Mouse (Mus musculus): ENCODE measurements around the gene Arrb2. TPM values are rescaled to one million over a fixed set of nuclear protein-coding genes. Genes with fewer than 3 reads are reported as not detected.
"Not testable (repeated sequence)": the region's sequence is repeated elsewhere in the genome, so short reads cannot be mapped to it uniquely, and the experiment has no call there.

Arrb2 gene
- polyA plus RNA-seq, 1 experiment from 2014 or later: 54.5 TPM

DNA sequence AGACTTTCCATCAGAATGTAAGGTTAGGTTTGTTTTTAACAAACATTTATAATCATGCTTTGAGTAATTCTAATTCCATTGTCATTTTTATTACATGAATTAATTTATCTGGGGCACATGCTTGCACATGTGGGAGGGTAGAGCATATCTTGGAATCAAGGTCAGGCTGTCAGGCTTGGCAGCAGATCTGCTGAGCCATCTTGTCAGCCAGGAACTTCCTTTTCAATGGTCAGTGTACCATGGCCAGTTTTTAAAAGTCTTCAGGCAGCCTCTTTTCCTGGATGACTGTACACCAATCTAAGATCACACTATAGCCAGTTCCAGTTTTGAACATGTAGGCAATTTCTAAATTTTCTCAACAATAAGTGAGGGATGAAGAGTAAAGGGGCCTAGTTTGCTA lies 40.3 kb downstream of the Arrb2 start:
- Histone ChIP-seq H3K9ac (replicated peaks; ENCODE audit: low read depth, low read length) (no peak overlapping the region), H3K4me2 (ENCODE audit: low read depth, low read length) (no peak overlapping the region), H3K4me3 (ENCODE audit: low read depth, low read length) (no peak overlapping the region), H3K9me3 (ENCODE audit: control insufficient read depth, low read length) (no peaks in the 10 kb centered on the region), H3K27me3 (ENCODE audit: control insufficient read depth, insufficient read depth, low read length) (no peaks in the 10 kb centered on the region), H3K36me3 (ENCODE audit: control insufficient read depth, insufficient read depth, low read length) (no peaks in the 10 kb centered on the region), H3K4me1 (ENCODE audit: control insufficient read depth, insufficient read depth, low read length) (no peaks in the 10 kb centered on the region), H3K27ac (ENCODE audit: low read depth, low read length) (no peak overlapping the region)
- ATAC-seq (ENCODE audit: low read depth): no peak

DNA sequence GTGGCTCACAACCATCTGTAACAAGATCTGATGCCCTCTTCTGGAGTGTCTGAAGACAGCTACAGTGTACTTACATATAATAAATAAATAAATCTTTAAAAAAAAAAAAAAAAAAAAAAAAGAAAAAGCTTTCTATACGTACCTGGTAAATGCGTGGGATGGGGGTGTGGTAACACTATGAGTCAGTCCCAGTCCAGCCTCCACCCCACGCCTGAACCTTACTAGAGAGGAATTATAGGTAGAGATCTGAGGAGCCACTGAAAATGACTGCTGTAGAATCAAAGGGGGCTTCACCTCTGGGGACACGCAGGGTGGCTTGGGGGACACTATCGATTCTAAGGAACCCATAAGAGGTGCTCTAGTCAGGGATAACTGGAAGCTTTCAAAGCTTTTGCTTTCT lies 40.9 kb downstream of the Arrb2 start:
- H3K27ac ChIP-seq (ENCODE audit: low read depth, low read length); H3K4me3 ChIP-seq (ENCODE audit: low read depth, low read length); H3K4me2 ChIP-seq (ENCODE audit: low read depth, low read length); H3K27me3 ChIP-seq (ENCODE audit: control insufficient read depth, insufficient read depth, low read length); H3K36me3 ChIP-seq (ENCODE audit: control insufficient read depth, insufficient read depth, low read length); ATAC-seq (ENCODE audit: low read depth); H3K4me1 ChIP-seq (ENCODE audit: control insufficient read depth, insufficient read depth, low read length); H3K9ac ChIP-seq (replicated peaks; ENCODE audit: low read depth, low read length); H3K9me3 ChIP-seq (ENCODE audit: control insufficient read depth, low read length): not testable (repeated sequence)
- 94% methylated on average over 5 of the region's 5 CpGs for WGBS

DNA sequence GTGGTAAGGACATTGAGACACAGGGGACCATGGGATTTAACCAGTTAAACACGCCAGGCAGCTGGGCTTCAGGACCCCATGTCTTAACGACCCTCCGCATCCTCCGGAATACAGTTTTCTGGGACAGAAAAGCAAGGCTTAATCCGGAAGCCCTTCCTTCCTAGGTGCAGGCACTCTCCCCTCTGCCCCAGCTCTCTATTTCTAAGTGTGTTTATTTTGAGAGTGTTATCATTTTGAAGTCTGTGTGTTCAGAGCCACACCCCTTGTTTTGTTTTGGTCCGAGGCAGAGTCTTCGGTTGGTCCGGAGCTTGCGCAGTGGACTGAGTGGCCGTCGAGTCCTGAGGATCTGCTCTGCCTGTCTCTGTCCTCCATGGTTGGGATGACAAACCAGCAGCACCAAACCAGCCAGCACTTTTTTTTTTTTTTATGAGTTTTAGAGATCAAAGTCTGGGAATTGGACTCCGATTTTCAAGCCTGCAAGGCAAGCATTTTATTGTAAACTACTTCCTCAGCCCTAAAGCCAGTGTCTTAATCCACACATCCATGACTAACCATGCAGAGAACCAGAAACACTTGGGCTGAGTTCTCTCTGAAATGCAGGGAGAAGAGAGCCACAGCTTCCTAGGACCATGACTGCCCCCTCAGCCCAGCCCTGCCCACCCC lies 42.6 kb downstream of the Arrb2 start:
- no peaks in the 10 kb centered on the region for H3K9me3 ChIP-seq (ENCODE audit: control insufficient read depth, low read length)
- H3K4me3 ChIP-seq (ENCODE audit: low read depth, low read length): no peak overlapping the region
- ATAC-seq (ENCODE audit: low read depth): no peak
- H3K4me2 ChIP-seq (ENCODE audit: low read depth, low read length): no peak overlapping the region
- no peaks in the 10 kb centered on the region for H3K36me3 ChIP-seq (ENCODE audit: control insufficient read depth, insufficient read depth, low read length)
- H3K4me1 ChIP-seq (ENCODE audit: control insufficient read depth, insufficient read depth, low read length): no peaks in the 10 kb centered on the region
- WGBS: 86% methylated on average over 12 of the region's 12 CpGs
- no peak overlapping the region for H3K27ac ChIP-seq (ENCODE audit: low read depth, low read length)
- H3K27me3 ChIP-seq (ENCODE audit: control insufficient read depth, insufficient read depth, low read length): no peaks in the 10 kb centered on the region
- H3K9ac ChIP-seq (replicated peaks; ENCODE audit: low read depth, low read length): no peak overlapping the region

DNA sequence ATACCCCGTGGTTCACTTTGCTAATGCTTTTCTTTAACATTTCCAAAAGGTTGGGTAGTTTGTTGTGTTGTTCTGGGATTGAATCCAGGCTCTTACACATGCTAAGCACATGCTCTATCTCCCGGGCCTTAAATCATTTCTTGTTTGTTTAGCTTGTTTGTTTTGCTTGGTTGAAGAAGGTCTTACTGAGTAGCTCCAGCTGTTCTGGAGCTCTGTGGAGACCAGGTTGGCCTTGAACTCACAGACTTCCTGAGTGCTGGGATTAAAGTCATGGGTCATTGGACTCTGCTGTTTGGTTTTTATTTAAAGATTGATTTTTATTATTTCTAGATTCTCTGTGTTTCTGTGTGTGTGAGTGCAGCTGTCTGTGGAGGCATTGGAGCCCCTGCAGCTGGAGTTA lies 53.1 kb downstream of the Arrb2 start:
- no peaks in the 10 kb centered on the region for H3K27me3 ChIP-seq (ENCODE audit: control insufficient read depth, insufficient read depth, low read length)
- no peak overlapping the region for H3K9ac ChIP-seq (replicated peaks; ENCODE audit: low read depth, low read length)
- no peaks in the 10 kb centered on the region for H3K4me1 ChIP-seq (ENCODE audit: control insufficient read depth, insufficient read depth, low read length)
- H3K27ac ChIP-seq (ENCODE audit: low read depth, low read length): no peak overlapping the region
- ATAC-seq (ENCODE audit: low read depth): no peak
- no peak overlapping the region for H3K4me2 ChIP-seq (ENCODE audit: low read depth, low read length)
- no peaks in the 10 kb centered on the region for H3K9me3 ChIP-seq (ENCODE audit: control insufficient read depth, low read length)
- H3K36me3 ChIP-seq (ENCODE audit: control insufficient read depth, insufficient read depth, low read length): no peaks in the 10 kb centered on the region
- WGBS: 70% methylated on average over 2 of the region's 2 CpGs
- H3K4me3 ChIP-seq (ENCODE audit: low read depth, low read length): no peak overlapping the region

DNA sequence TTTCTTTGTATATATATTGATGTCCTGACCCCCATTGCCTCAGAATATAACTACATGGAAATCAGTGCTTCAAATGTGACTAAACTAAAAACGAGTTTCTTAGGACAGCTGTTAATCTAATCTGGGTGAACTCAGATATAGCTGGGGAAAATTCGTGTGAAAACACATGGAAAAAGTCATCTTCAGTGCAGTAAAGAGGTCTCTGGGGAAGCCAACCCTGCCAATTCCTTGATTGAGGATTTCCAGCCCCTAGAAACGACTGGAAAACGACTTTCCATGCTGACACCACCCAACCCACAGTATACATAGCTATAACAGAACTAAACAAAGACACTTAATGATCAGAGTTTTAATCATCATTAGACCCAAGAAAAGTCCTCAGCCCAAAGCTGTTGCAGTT lies 55.4 kb downstream of the Arrb2 start:
- WGBS: 40% methylated on average over 4 of the region's 4 CpGs
- no peak overlapping the region for H3K27ac ChIP-seq (ENCODE audit: low read depth, low read length)
- ATAC-seq (ENCODE audit: low read depth): no peak
- no peak overlapping the region for H3K4me2 ChIP-seq (ENCODE audit: low read depth, low read length)
- H3K27me3 ChIP-seq (ENCODE audit: control insufficient read depth, insufficient read depth, low read length): no peaks in the 10 kb centered on the region
- H3K9ac ChIP-seq (replicated peaks; ENCODE audit: low read depth, low read length): no peak overlapping the region
- no peak overlapping the region for H3K4me3 ChIP-seq (ENCODE audit: low read depth, low read length)
- no peaks in the 10 kb centered on the region for H3K4me1 ChIP-seq (ENCODE audit: control insufficient read depth, insufficient read depth, low read length)
- H3K36me3 ChIP-seq (ENCODE audit: control insufficient read depth, insufficient read depth, low read length): no peaks in the 10 kb centered on the region
- no peaks in the 10 kb centered on the region for H3K9me3 ChIP-seq (ENCODE audit: control insufficient read depth, low read length)

DNA sequence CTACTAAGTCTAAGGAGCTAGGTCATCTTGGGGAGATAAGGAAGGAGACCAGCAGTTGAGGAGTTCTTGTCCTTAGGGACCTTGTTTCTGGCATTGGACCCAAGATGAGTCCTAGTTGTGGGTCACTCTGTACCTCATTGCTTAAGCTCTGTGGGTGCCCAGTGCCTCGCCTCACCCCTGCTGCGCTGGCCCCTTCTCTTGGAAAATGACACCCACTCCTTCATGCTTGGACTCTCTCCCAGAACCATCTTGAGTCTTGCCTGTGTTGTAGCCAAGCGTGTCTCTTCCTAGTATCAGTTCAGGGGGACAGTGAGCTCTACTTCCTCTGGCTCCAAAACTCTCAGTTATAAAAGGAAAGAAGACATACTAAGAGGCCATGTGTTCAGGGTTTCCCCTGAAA lies 56.7 kb downstream of the Arrb2 start:
- Histone ChIP-seq H3K4me1 (ENCODE audit: control insufficient read depth, insufficient read depth, low read length) (no peaks in the 10 kb centered on the region), H3K27me3 (ENCODE audit: control insufficient read depth, insufficient read depth, low read length) (no peaks in the 10 kb centered on the region), H3K9ac (replicated peaks; ENCODE audit: low read depth, low read length) (no peak overlapping the region), H3K4me2 (ENCODE audit: low read depth, low read length) (no peak overlapping the region), H3K9me3 (ENCODE audit: control insufficient read depth, low read length) (no peaks in the 10 kb centered on the region), H3K36me3 (ENCODE audit: control insufficient read depth, insufficient read depth, low read length) (no peaks in the 10 kb centered on the region), H3K27ac (ENCODE audit: low read depth, low read length) (no peak overlapping the region), H3K4me3 (ENCODE audit: low read depth, low read length) (no peak overlapping the region)
- WGBS: 82% methylated on average over 3 of the region's 3 CpGs
- ATAC-seq (ENCODE audit: low read depth): no peak

DNA sequence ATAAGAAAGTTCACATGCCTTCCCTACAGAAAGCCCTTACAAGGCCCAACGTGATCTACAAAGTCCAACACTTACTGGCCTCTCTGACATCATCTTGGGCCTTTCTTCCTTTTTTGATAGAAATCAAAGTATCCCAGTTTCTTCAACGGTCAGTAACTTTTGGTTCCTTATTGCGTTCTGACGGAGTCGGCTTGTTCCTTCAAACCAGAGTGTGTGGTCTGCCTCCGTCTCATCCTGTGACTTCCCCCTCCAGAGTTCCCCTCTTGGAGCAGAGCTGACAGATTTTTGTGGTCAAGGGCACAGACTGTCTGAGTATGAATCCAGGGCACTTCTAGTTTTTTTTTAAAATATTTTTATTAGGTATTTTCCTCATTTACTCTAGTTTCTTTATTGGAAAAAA lies 57.2 kb downstream of the Arrb2 start:
- Histone ChIP-seq H3K9ac (replicated peaks; ENCODE audit: low read depth, low read length) (no peak overlapping the region), H3K4me2 (ENCODE audit: low read depth, low read length) (no peak overlapping the region), H3K36me3 (ENCODE audit: control insufficient read depth, insufficient read depth, low read length) (no peaks in the 10 kb centered on the region), H3K9me3 (ENCODE audit: control insufficient read depth, low read length) (no peaks in the 10 kb centered on the region), H3K27ac (ENCODE audit: low read depth, low read length) (no peak overlapping the region), H3K27me3 (ENCODE audit: control insufficient read depth, insufficient read depth, low read length) (no peaks in the 10 kb centered on the region), H3K4me3 (ENCODE audit: low read depth, low read length) (no peak overlapping the region), H3K4me1 (ENCODE audit: control insufficient read depth, insufficient read depth, low read length) (no peaks in the 10 kb centered on the region)
- ATAC-seq (ENCODE audit: low read depth): no peak
- 90% methylated on average over 6 of the region's 6 CpGs for WGBS

Small RNA genes within 50 kb of the gene (microRNA-seq; reads per million reads assigned to microRNA genes)
- gene Mir7115: not detected

Other genes with a start within 250 kb of the Arrb2 start
- gene Slc16a11, start 219.9 kb upstream of the Arrb2 start, polyA plus RNA-seq (2014; fragmentation: Nextera tagmentation; extraction: Ambion mirVana): 3.0 and 4.0 TPM in 2 replicates
- 10.4 and 13.2 TPM in 2 replicates for gene Slc16a13, start 211.6 kb upstream of the Arrb2 start, polyA plus RNA-seq (2014; fragmentation: Nextera tagmentation; extraction: Ambion mirVana)
- 1.8 and 5.7 TPM in 2 replicates for gene Bcl6b, start 202.8 kb upstream of the Arrb2 start, polyA plus RNA-seq (2014; fragmentation: Nextera tagmentation; extraction: Ambion mirVana)
- 160 and 161 TPM in 2 replicates for gene 0610010K14Rik, start 194.7 kb upstream of the Arrb2 start, polyA plus RNA-seq (2014; fragmentation: Nextera tagmentation; extraction: Ambion mirVana)
- gene Gm21988, start 192.8 kb upstream of the Arrb2 start, polyA plus RNA-seq (2014; fragmentation: Nextera tagmentation; extraction: Ambion mirVana): 12.7 and 13.3 TPM in 2 replicates
- gene Rnasek, start 192.8 kb upstream of the Arrb2 start, polyA plus RNA-seq (2014; fragmentation: Nextera tagmentation; extraction: Ambion mirVana): 389 and 413 TPM in 2 replicates
- 0.08 and 2.1 TPM in 2 replicates for gene Alox12, start 177.3 kb upstream of the Arrb2 start, polyA plus RNA-seq (2014; fragmentation: Nextera tagmentation; extraction: Ambion mirVana)
- gene Alox12e, start 110.0 kb upstream of the Arrb2 start, polyA plus RNA-seq (2014; fragmentation: Nextera tagmentation; extraction: Ambion mirVana): not detected in 2 replicates
- gene Alox15, start 80.6 kb upstream of the Arrb2 start, polyA plus RNA-seq (2014; fragmentation: Nextera tagmentation; extraction: Ambion mirVana): not detected in 2 replicates
- gene Pelp1, start 22.6 kb upstream of the Arrb2 start, polyA plus RNA-seq (2014; fragmentation: Nextera tagmentation; extraction: Ambion mirVana): 29.3 and 32.1 TPM in 2 replicates
- gene Med11, start 19.3 kb downstream of the Arrb2 start, polyA plus RNA-seq (2014; fragmentation: Nextera tagmentation; extraction: Ambion mirVana): 41.4 and 46.6 TPM in 2 replicates
- gene Zmynd15, start 26.8 kb downstream of the Arrb2 start, polyA plus RNA-seq (2014; fragmentation: Nextera tagmentation; extraction: Ambion mirVana): 0.31 and 1.5 TPM in 2 replicates
- gene Cxcl16, start 27.3 kb downstream of the Arrb2 start, polyA plus RNA-seq (2014; fragmentation: Nextera tagmentation; extraction: Ambion mirVana): 1.2 and 14.6 TPM in 2 replicates
- gene Tm4sf5, start 72.6 kb downstream of the Arrb2 start, polyA plus RNA-seq (2014; fragmentation: Nextera tagmentation; extraction: Ambion mirVana): 1.8 and 3.7 TPM in 2 replicates
- gene Vmo1, start 82.0 kb downstream of the Arrb2 start, polyA plus RNA-seq (2014; fragmentation: Nextera tagmentation; extraction: Ambion mirVana): not detected in 2 replicates
- gene Gltpd2, start 86.6 kb downstream of the Arrb2 start, polyA plus RNA-seq (2014; fragmentation: Nextera tagmentation; extraction: Ambion mirVana): 0.27 TPM in 1 of 2 replicates, not detected in the other
- gene Psmb6, start 92.7 kb downstream of the Arrb2 start, polyA plus RNA-seq (2014; fragmentation: Nextera tagmentation; extraction: Ambion mirVana): 743 and 801 TPM in 2 replicates
- gene Gm40193, start 100.3 kb downstream of the Arrb2 start, polyA plus RNA-seq (2014; fragmentation: Nextera tagmentation; extraction: Ambion mirVana): not detected in 2 replicates
- gene Pld2, start 107.4 kb downstream of the Arrb2 start, polyA plus RNA-seq (2014; fragmentation: Nextera tagmentation; extraction: Ambion mirVana): 13.7 and 16.6 TPM in 2 replicates
- 20.2 and 22.0 TPM in 2 replicates for gene Mink1, start 130.2 kb downstream of the Arrb2 start, polyA plus RNA-seq (2014; fragmentation: Nextera tagmentation; extraction: Ambion mirVana)
- not detected in 2 replicates for gene 4930544D05Rik, start 183.2 kb downstream of the Arrb2 start, polyA plus RNA-seq (2014; fragmentation: Nextera tagmentation; extraction: Ambion mirVana)
- 0.22 TPM in 1 of 2 replicates, not detected in the other for gene Chrne, start 186.6 kb downstream of the Arrb2 start, polyA plus RNA-seq (2014; fragmentation: Nextera tagmentation; extraction: Ambion mirVana)
- gene Gp1ba, start 206.5 kb downstream of the Arrb2 start, polyA plus RNA-seq (2014; fragmentation: Nextera tagmentation; extraction: Ambion mirVana): 0.27 and 0.31 TPM in 2 replicates
- 98.6 and 110 TPM in 2 replicates for gene Rnf167, start 214.6 kb downstream of the Arrb2 start, polyA plus RNA-seq (2014; fragmentation: Nextera tagmentation; extraction: Ambion mirVana)
- 156 and 172 TPM in 2 replicates for gene Slc25a11, start 214.8 kb downstream of the Arrb2 start, polyA plus RNA-seq (2014; fragmentation: Nextera tagmentation; extraction: Ambion mirVana)
- 578 and 686 TPM in 2 replicates for gene Pfn1, start 222.0 kb downstream of the Arrb2 start, polyA plus RNA-seq (2014; fragmentation: Nextera tagmentation; extraction: Ambion mirVana)
- gene Eno3, start 224.6 kb downstream of the Arrb2 start, polyA plus RNA-seq (2014; fragmentation: Nextera tagmentation; extraction: Ambion mirVana): 8.3 and 10.1 TPM in 2 replicates
- gene Spag7, start 236.8 kb downstream of the Arrb2 start, polyA plus RNA-seq (2014; fragmentation: Nextera tagmentation; extraction: Ambion mirVana): 136 and 151 TPM in 2 replicates